Mouse (Mus musculus): Measurements from ENCODE around the gene Gm20388.
A peak's percentile ranks its signal among the peaks of the same experiment; 100 is the strongest.

DNA sequence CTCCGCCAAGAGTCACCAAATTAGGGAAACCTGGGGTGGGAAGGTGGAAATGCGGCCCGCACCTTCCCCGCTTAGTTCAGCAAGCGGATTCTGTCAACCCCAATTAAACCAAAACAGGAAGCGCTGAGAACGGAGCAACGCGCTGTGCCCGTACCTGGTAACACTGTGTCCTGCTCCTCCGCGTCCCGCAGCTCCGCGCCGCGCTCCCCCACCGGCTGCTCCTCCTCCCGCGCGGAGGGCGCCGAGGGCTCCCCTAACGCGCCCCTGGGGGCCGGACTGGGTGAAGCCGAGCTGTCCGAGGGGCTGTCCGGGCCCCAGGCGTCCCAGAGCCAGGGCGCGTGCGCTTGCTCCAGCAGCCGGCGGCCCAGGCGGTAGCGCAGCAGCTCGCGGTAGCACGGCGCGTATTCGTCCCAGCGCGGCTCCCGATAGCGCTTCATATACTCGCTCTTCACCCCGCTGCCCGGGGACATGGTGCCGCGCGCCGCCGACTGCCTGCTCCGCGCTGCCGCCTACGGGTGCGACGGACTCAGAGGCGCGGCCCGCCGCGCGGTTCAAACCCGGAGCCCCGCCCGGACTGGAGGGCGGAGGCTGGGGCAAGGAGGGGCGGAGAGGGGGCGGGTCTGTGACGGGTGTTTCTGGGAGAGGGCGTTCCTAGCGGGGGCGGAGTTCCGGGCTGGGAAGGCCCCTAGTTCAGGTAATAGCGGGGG is 3948.5 kb downstream of the Gm20388 start:
- TF ChIP-seq CTCF (IDR thresholded peaks at IDR 0.05; ENCODE audit: low read depth) = peak; percentile 60
- no peak for TF ChIP-seq EP300 (optimal IDR thresholded peaks at IDR 0.05)
